Mouse (Mus musculus) thymus, adult 2 months (tissue): ENCODE measurements around the gene Syn2. TPM values are rescaled to one million over a fixed set of nuclear protein-coding genes. Genes with fewer than 3 reads are reported as not detected.

ENCODE experiments used
- DNase-seq: peaks from one replicate; pipeline ENCODE4 v3.0.0; 2021
- H3K27ac ChIP-seq: fragments of 200-500 bp; 2 replicates; pipeline ENCODE4 v1.5.1; 2012; ENCODE audit warnings: low read length, control low read depth; ENCODE audit not compliant: control insufficient read depth, insufficient read depth
- H3K27me3 ChIP-seq: fragments of 200-500 bp; 2 replicates; pipeline ENCODE4 v1.6.1; 2012; ENCODE audit warnings: mild to moderate bottlenecking, low read length, moderate library complexity, mixed read lengths; ENCODE audit not compliant: control insufficient read depth, insufficient read depth
- H3K36me3 ChIP-seq: fragments of 200-500 bp; 2 replicates; pipeline ENCODE4 v1.6.1; 2012; ENCODE audit warnings: mild to moderate bottlenecking, low read length, moderate library complexity; ENCODE audit not compliant: control insufficient read depth, insufficient read depth
- H3K4me1 ChIP-seq: fragments of 200-500 bp; replicated peaks from 2 replicates; pipeline ENCODE4 v1.6.1; 2012; ENCODE audit warnings: low read length; ENCODE audit not compliant: control insufficient read depth, insufficient read depth
- H3K4me3 ChIP-seq: fragments of 200-500 bp; 2 replicates; pipeline ENCODE4 v1.5.1; 2012; ENCODE audit warnings: mild to moderate bottlenecking, low read length, control low read depth, moderate library complexity; ENCODE audit not compliant: control insufficient read depth, insufficient read depth
- CTCF ChIP-seq: fragments of 200-500 bp; IDR thresholded peaks from 2 replicates; pipeline ENCODE4 v1.5.1; 2012; ENCODE audit warnings: mild to moderate bottlenecking, control low read depth, low read length, moderate library complexity, borderline replicate concordance; ENCODE audit not compliant: control insufficient read depth, poor library complexity, insufficient read depth; ENCODE audit errors: extremely low read depth
- POLR2A ChIP-seq: fragments of 200-500 bp; IDR thresholded peaks from 2 replicates; pipeline ENCODE4 v1.6.1; 2012; ENCODE audit warnings: mild to moderate bottlenecking, low read length, control low read depth, moderate library complexity; ENCODE audit not compliant: control insufficient read depth, poor library complexity, insufficient read depth; ENCODE audit errors: extremely low read depth
- WGBS: fragments of 180-500 bp; shearing (Covaris S2); methylation state at CpG from one replicate; pipeline ENCODE4 v1.1.7; 2018; 5-methylcytosine and 5-hydroxymethylcytosine counted together
- polyA plus RNA-seq: library from polyadenylated mRNA; depleted of rRNA; stranded (reverse); fragments of >200 nt; gene quantifications from 2 replicates; pipeline ENCODE4 v1.2.3, GENCODE M21; 2012

The Syn2 gene
- polyA plus RNA-seq, 1 experiment, result 1.7 TPM

GRCm38 (mm10) chr6:115316811-115317221 lies 182.1 kb downstream of the Syn2 start:
- DNase-seq, result no peak
- Histone ChIP-seq H3K27ac (no peak overlapping the region), H3K27me3 (no peaks in the 10 kb centered on the region), H3K4me3 (no peak overlapping the region), H3K36me3 (no peaks in the 10 kb centered on the region), H3K4me1 (peaks cover 2% of the 10 kb centered on the region; the same call in 1 of the 2 replicates)
- TF ChIP-seq POLR2A, result no peak
- no peak for TF ChIP-seq CTCF
- WGBS, result 58% methylated on average over 11 of the region's 11 CpGs

- Histone ChIP-seq H3K4me3 (no peak overlapping the region), H3K36me3 (no peaks in the 10 kb centered on the region), H3K27ac (no peak overlapping the region), H3K4me1 (peaks cover 2% of the 10 kb centered on the region; the same call in 1 of the 2 replicates), H3K27me3 (no peaks in the 10 kb centered on the region)
- WGBS, result 90% methylated on average over 6 of the region's 6 CpGs
- no peak for DNase-seq
- TF ChIP-seq POLR2A, result no peak
- no peak for TF ChIP-seq CTCF
Observed at GRCm38 (mm10) chr6:115318811-115319210, 184.1 kb downstream of the Syn2 start.

GRCm38 (mm10) chr6:115319686-115320085 lies 185.0 kb downstream of the Syn2 start:
- DNase-seq, result no peak
- no peak for TF ChIP-seq CTCF
- TF ChIP-seq POLR2A, result no peak
- no peaks in the 10 kb centered on the region for H3K36me3 ChIP-seq
- 97% methylated on average over 4 of the region's 4 CpGs for WGBS
- H3K4me3 ChIP-seq, result no peak overlapping the region
- peaks cover 2% of the 10 kb centered on the region; the same call in 1 of the 2 replicates for H3K4me1 ChIP-seq
- no peaks in the 10 kb centered on the region for H3K27me3 ChIP-seq
- H3K27ac ChIP-seq, result no peak overlapping the region

GRCm38 (mm10) chr6:115320927-115321714 lies 186.4 kb downstream of the Syn2 start:
- no peaks in the 10 kb centered on the region for H3K36me3 ChIP-seq
- no peak for DNase-seq
- peaks cover 2% of the 10 kb centered on the region; the same call in 1 of the 2 replicates for H3K4me1 ChIP-seq
- no peak overlapping the region for H3K4me3 ChIP-seq
- H3K27me3 ChIP-seq, result no peaks in the 10 kb centered on the region
- no peak for TF ChIP-seq POLR2A
- TF ChIP-seq CTCF, result no peak
- 52% methylated on average over 8 of the region's 8 CpGs for WGBS
- H3K27ac ChIP-seq, result no peak overlapping the region

GRCm38 (mm10) chr6:115321883-115322351 lies 187.2 kb downstream of the Syn2 start:
- Histone ChIP-seq H3K4me3 (no peak overlapping the region), H3K36me3 (no peaks in the 10 kb centered on the region), H3K27me3 (no peaks in the 10 kb centered on the region), H3K27ac (no peak overlapping the region), H3K4me1 (peaks cover 2% of the 10 kb centered on the region; the same call in 1 of the 2 replicates)
- no peak for DNase-seq
- TF ChIP-seq CTCF, result no peak
- TF ChIP-seq POLR2A, result no peak
- 69% methylated on average over 6 of the region's 6 CpGs for WGBS

- DNase-seq, result no peak
- Histone ChIP-seq H3K36me3 (no peaks in the 10 kb centered on the region), H3K27me3 (no peaks in the 10 kb centered on the region), H3K27ac (no peak overlapping the region), H3K4me1 (peaks cover 2% of the 10 kb centered on the region; the same call in 1 of the 2 replicates), H3K4me3 (no peak overlapping the region)
- TF ChIP-seq CTCF (no peak), POLR2A (no peak)
- WGBS, result 98% methylated on average over 5 of the region's 5 CpGs
Observed at GRCm38 (mm10) chr6:115322956-115323355, 188.3 kb downstream of the Syn2 start.
